Mouse (Mus musculus): ENCODE data around the gene Nsd2. TPM values are rescaled to one million over a fixed set of nuclear protein-coding genes. Genes with fewer than 3 reads are reported as not detected.
"Not testable (repeated sequence)": the region's sequence is repeated elsewhere in the genome, so short reads cannot be mapped to it uniquely, and the experiment has no call there.

The Nsd2 gene
- polyA plus RNA-seq, 1 experiment from 2014 or later, result 13.9 TPM

- H3K4me2 ChIP-seq (ENCODE audit: low read depth, low read length), result no peak overlapping the region
- no peaks in the 10 kb centered on the region for H3K4me1 ChIP-seq (ENCODE audit: insufficient read depth)
- H3K36me3 ChIP-seq (replicated peaks; ENCODE audit: insufficient read depth, low read length), result peaks cover 72% of the 10 kb centered on the region
- H3K9ac ChIP-seq (replicated peaks), result no peak overlapping the region
- TF ChIP-seq EP300 (IDR thresholded peaks at IDR 0.05; ENCODE audit: low read depth) (no peak), CTCF (IDR thresholded peaks at IDR 0.05; ENCODE audit: low read depth) (no peak)
- ATAC-seq (no peak), DNase-seq (no peak)
- no peak overlapping the region for H3K27ac ChIP-seq (ENCODE audit: low read depth)
- H3K4me3 ChIP-seq (ENCODE audit: low read depth, low read length), result no peak overlapping the region
- H3K9me3 ChIP-seq (ENCODE audit: low read length), result no peaks in the 10 kb centered on the region
- 88% methylated on average over 3 of the region's 3 CpGs for WGBS (ENCODE audit: insufficient replicate concordance)
- H3K27me3 ChIP-seq (ENCODE audit: insufficient read depth, low read length), result no peaks in the 10 kb centered on the region
Observed at GRCm38 (mm10) chr5:33900101-33900500, 79.6 kb downstream of the Nsd2 start.

GRCm38 (mm10) chr5:33900701-33901263 lies 80.3 kb downstream of the Nsd2 start:
- DNase-seq (no peak), ATAC-seq (no peak)
- H3K9ac ChIP-seq (replicated peaks), result no peak overlapping the region
- no peaks in the 10 kb centered on the region for H3K27me3 ChIP-seq (ENCODE audit: insufficient read depth, low read length)
- H3K4me3 ChIP-seq (ENCODE audit: low read depth, low read length), result no peak overlapping the region
- H3K36me3 ChIP-seq (replicated peaks; ENCODE audit: insufficient read depth, low read length), result peaks cover 65% of the 10 kb centered on the region
- H3K4me2 ChIP-seq (ENCODE audit: low read depth, low read length), result no peak overlapping the region
- 91% methylated on average over 9 of the region's 9 CpGs for WGBS (ENCODE audit: insufficient replicate concordance)
- TF ChIP-seq EP300 (IDR thresholded peaks at IDR 0.05; ENCODE audit: low read depth) (no peak), CTCF (IDR thresholded peaks at IDR 0.05; ENCODE audit: low read depth) (no peak)
- no peak overlapping the region for H3K27ac ChIP-seq (ENCODE audit: low read depth)
- no peaks in the 10 kb centered on the region for H3K4me1 ChIP-seq (ENCODE audit: insufficient read depth)
- no peaks in the 10 kb centered on the region for H3K9me3 ChIP-seq (ENCODE audit: low read length)

GRCm38 (mm10) chr5:33901278-33901677 lies 80.8 kb downstream of the Nsd2 start:
- no peak overlapping the region for H3K9ac ChIP-seq (replicated peaks)
- no peak for TF ChIP-seq CTCF (IDR thresholded peaks at IDR 0.05; ENCODE audit: low read depth)
- TF ChIP-seq EP300 (IDR thresholded peaks at IDR 0.05; ENCODE audit: low read depth), result no peak
- H3K4me2 ChIP-seq (ENCODE audit: low read depth, low read length), result no peak overlapping the region
- H3K9me3 ChIP-seq (ENCODE audit: low read length), result no peaks in the 10 kb centered on the region
- no peaks in the 10 kb centered on the region for H3K27me3 ChIP-seq (ENCODE audit: insufficient read depth, low read length)
- H3K4me3 ChIP-seq (ENCODE audit: low read depth, low read length), result no peak overlapping the region
- WGBS (ENCODE audit: insufficient replicate concordance), result 86% methylated on average over 3 of the region's 3 CpGs
- peaks cover 60% of the 10 kb centered on the region for H3K36me3 ChIP-seq (replicated peaks; ENCODE audit: insufficient read depth, low read length)
- DNase-seq (no peak), ATAC-seq (no peak)
- H3K4me1 ChIP-seq (ENCODE audit: insufficient read depth), result no peaks in the 10 kb centered on the region
- H3K27ac ChIP-seq (ENCODE audit: low read depth), result no peak overlapping the region

- WGBS (ENCODE audit: insufficient replicate concordance), result 87% methylated on average over 2 of the region's 2 CpGs
Observed at GRCm38 (mm10) chr5:33902696-33903095, 82.2 kb downstream of the Nsd2 start.

GRCm38 (mm10) chr5:33903176-33903575 lies 82.7 kb downstream of the Nsd2 start:
- Histone ChIP-seq H3K27ac (ENCODE audit: low read depth) (no peak overlapping the region), H3K36me3 (replicated peaks; ENCODE audit: insufficient read depth, low read length) (peaks cover 50% of the 10 kb centered on the region), H3K9ac (replicated peaks) (no peak overlapping the region), H3K4me3 (ENCODE audit: low read depth, low read length) (no peak overlapping the region), H3K9me3 (ENCODE audit: low read length) (no peaks in the 10 kb centered on the region), H3K27me3 (ENCODE audit: insufficient read depth, low read length) (no peaks in the 10 kb centered on the region), H3K4me2 (ENCODE audit: low read depth, low read length) (no peak overlapping the region), H3K4me1 (ENCODE audit: insufficient read depth) (no peaks in the 10 kb centered on the region)
- ATAC-seq, result no peak
- no peak for TF ChIP-seq EP300 (IDR thresholded peaks at IDR 0.05; ENCODE audit: low read depth)
- TF ChIP-seq CTCF (IDR thresholded peaks at IDR 0.05; ENCODE audit: low read depth), result no peak
- no peak for DNase-seq
- WGBS (ENCODE audit: insufficient replicate concordance), result 88% methylated on average over 9 of the region's 9 CpGs

More at GRCm38 (mm10) chr5:33902696-33903095, 82.2 kb downstream of the Nsd2 start:
- Histone ChIP-seq H3K4me3 (ENCODE audit: low read depth, low read length) (no peak overlapping the region), H3K27ac (ENCODE audit: low read depth) (no peak overlapping the region), H3K4me2 (ENCODE audit: low read depth, low read length) (no peak overlapping the region), H3K4me1 (ENCODE audit: insufficient read depth) (no peaks in the 10 kb centered on the region), H3K9me3 (ENCODE audit: low read length) (no peaks in the 10 kb centered on the region), H3K36me3 (replicated peaks; ENCODE audit: insufficient read depth, low read length) (peaks cover 54% of the 10 kb centered on the region), H3K9ac (replicated peaks) (no peak overlapping the region), H3K27me3 (ENCODE audit: insufficient read depth, low read length) (no peaks in the 10 kb centered on the region)
- no peak for ATAC-seq
- DNase-seq, result no peak
- TF ChIP-seq EP300 (IDR thresholded peaks at IDR 0.05; ENCODE audit: low read depth) (no peak), CTCF (IDR thresholded peaks at IDR 0.05; ENCODE audit: low read depth) (no peak)

GRCm38 (mm10) chr5:33915031-33915430 lies 94.5 kb downstream of the Nsd2 start:
- H3K4me2 ChIP-seq (ENCODE audit: low read depth, low read length); ATAC-seq: not testable (repeated sequence)
- H3K36me3 ChIP-seq (replicated peaks; ENCODE audit: insufficient read depth, low read length), result peaks cover 46% of the 10 kb centered on the region

GRCm38 (mm10) chr5:33916616-33917015 lies 96.1 kb downstream of the Nsd2 start:
- H3K9me3 ChIP-seq (ENCODE audit: low read length); ATAC-seq; H3K9ac ChIP-seq (replicated peaks); H3K4me3 ChIP-seq (ENCODE audit: low read depth, low read length); H3K4me2 ChIP-seq (ENCODE audit: low read depth, low read length); H3K27me3 ChIP-seq (ENCODE audit: insufficient read depth, low read length); DNase-seq; H3K27ac ChIP-seq (ENCODE audit: low read depth); H3K4me1 ChIP-seq (ENCODE audit: insufficient read depth): not testable (repeated sequence)
- peaks cover 61% of the 10 kb centered on the region for H3K36me3 ChIP-seq (replicated peaks; ENCODE audit: insufficient read depth, low read length)
- WGBS (ENCODE audit: insufficient replicate concordance), result 93% methylated on average over 2 of the region's 2 CpGs

More at GRCm38 (mm10) chr5:33915031-33915430, 94.5 kb downstream of the Nsd2 start:
- not testable (repeated sequence) for H3K9ac ChIP-seq (replicated peaks); H3K4me1 ChIP-seq (ENCODE audit: insufficient read depth); H3K4me3 ChIP-seq (ENCODE audit: low read depth, low read length); H3K27ac ChIP-seq (ENCODE audit: low read depth); DNase-seq; H3K9me3 ChIP-seq (ENCODE audit: low read length); H3K27me3 ChIP-seq (ENCODE audit: insufficient read depth, low read length)

Data from liver, postnatal 0 days (tissue).